Mouse (Mus musculus): ENCODE results near the gene Soga3. TPM values are rescaled to one million over a fixed set of nuclear protein-coding genes. Genes with fewer than 3 reads are reported as not detected.

The Soga3 gene
- polyA plus RNA-seq, 1 experiment, result 0.02 TPM

DNA sequence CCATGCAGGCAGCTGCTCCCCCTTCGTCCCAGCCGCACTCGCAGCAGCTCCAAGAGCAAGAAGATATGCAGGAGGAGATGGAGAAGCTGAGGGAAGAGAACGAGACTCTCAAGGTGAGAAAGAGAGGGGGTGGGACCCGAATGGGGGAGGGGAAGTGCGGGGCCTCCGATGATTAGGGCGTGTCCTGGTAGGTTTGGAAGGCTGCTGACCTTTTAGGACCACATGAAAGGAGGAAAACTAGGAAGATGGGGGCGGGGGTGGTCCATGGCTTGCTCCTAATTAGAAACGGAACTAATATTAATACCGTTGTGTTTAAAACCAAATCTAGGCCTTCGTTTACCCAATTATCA lies 4.0 kb downstream of the Soga3 start:
- no peak overlapping the region for H3K27ac ChIP-seq (ENCODE audit: control insufficient read depth, insufficient read depth, low read depth, low read length)

DNA sequence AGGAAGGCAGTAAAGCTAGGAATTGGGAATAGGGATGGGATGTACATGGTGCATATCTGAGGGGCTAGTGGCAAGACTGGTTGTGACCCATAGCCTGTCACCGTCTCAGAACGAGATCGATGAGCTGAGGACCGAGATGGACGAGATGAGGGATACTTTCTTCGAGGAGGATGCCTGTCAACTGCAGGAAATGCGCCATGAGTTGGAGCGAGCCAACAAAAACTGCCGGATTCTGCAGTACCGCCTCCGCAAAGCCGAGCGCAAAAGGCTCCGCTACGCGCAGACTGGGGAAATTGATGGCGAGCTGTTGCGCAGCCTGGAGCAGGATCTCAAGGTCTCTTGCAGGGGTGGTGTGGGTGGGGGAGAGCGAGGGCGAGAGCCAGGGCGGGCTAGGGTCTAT lies 4.4 kb downstream of the Soga3 start:
- Histone ChIP-seq H3K27me3 (ENCODE audit: control insufficient read depth, insufficient read depth, low read length) (no peaks in the 10 kb centered on the region; the same call in 1 of the 2 replicates), H3K4me3 (ENCODE audit: control insufficient read depth, low read depth, low read length) (no peak overlapping the region), H3K36me3 (ENCODE audit: control insufficient read depth, insufficient read depth, low read length) (no peaks in the 10 kb centered on the region), H3K4me1 (ENCODE audit: control insufficient read depth, insufficient read depth, low read length) (peaks cover 11% of the 10 kb centered on the region), H3K27ac (ENCODE audit: control insufficient read depth, insufficient read depth, low read depth, low read length) (no peak overlapping the region)
- TF ChIP-seq POLR2A (IDR thresholded peaks at IDR 0.05; ENCODE audit: control insufficient read depth, low read depth, low read length) (no peak), CTCF (IDR thresholded peaks at IDR 0.05; ENCODE audit: control insufficient read depth, insufficient read depth, insufficient replicate concordance, low read depth, low read length) (no peak)

More for the DNA sequence above, 4.0 kb downstream of the Soga3 start:
- Histone ChIP-seq H3K4me3 (ENCODE audit: control insufficient read depth, low read depth, low read length) (peak overlapping the region; percentile 26; the same call in 1 of the 2 replicates), H3K36me3 (ENCODE audit: control insufficient read depth, insufficient read depth, low read length) (no peaks in the 10 kb centered on the region), H3K27me3 (ENCODE audit: control insufficient read depth, insufficient read depth, low read length) (no peaks in the 10 kb centered on the region; the same call in 1 of the 2 replicates), H3K4me1 (ENCODE audit: control insufficient read depth, insufficient read depth, low read length) (peaks cover 11% of the 10 kb centered on the region)
- no peak for TF ChIP-seq CTCF (IDR thresholded peaks at IDR 0.05; ENCODE audit: control insufficient read depth, insufficient read depth, insufficient replicate concordance, low read depth, low read length)
- TF ChIP-seq POLR2A (IDR thresholded peaks at IDR 0.05; ENCODE audit: control insufficient read depth, low read depth, low read length), result no peak

DNA sequence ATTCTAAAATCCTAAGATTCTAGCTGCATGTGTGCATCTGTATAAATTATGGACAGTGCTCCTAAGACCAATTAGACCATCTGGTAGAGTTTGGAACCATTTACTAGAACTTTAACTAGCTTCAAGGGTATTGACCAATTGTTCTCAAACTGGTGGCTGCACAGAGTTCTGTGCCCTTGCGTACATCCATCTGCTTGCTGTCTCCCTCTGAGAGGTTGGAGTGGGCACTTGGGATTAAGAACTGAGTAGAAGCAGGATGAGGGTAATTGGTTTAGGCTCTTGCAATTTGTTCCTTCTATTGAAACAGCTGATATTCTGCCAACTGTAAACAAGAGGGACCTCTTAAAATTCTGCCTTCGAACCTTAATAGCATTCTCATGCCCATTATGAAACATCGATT lies 11.7 kb downstream of the Soga3 start:
- Histone ChIP-seq H3K36me3 (ENCODE audit: control insufficient read depth, insufficient read depth, low read length) (no peaks in the 10 kb centered on the region), H3K4me1 (ENCODE audit: control insufficient read depth, insufficient read depth, low read length) (no peaks in the 10 kb centered on the region), H3K27me3 (ENCODE audit: control insufficient read depth, insufficient read depth, low read length) (no peaks in the 10 kb centered on the region), H3K27ac (ENCODE audit: control insufficient read depth, insufficient read depth, low read depth, low read length) (no peak overlapping the region), H3K4me3 (ENCODE audit: control insufficient read depth, low read depth, low read length) (no peak overlapping the region)
- TF ChIP-seq POLR2A (IDR thresholded peaks at IDR 0.05; ENCODE audit: control insufficient read depth, low read depth, low read length) (no peak), CTCF (IDR thresholded peaks at IDR 0.05; ENCODE audit: control insufficient read depth, insufficient read depth, insufficient replicate concordance, low read depth, low read length) (no peak)

DNA sequence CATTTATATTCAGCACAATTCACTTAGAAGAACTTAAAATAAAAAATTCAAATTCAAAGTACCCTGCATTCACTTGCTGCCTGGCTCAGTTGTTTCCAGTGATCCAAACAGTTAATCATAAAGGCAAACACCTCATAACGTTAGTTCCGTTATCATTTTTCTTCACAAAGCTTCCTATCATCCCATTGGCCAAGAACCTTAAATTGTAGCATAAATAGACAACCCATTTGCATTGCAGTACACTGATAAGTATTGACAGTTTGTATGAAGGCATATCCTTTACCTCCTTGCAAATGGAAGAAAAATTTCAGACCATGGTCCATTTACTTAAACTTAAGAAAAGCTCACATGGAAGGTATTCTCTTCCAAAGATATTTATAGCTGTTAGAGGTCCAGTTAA lies 18.0 kb downstream of the Soga3 start:
- Histone ChIP-seq H3K36me3 (ENCODE audit: control insufficient read depth, insufficient read depth, low read length) (no peaks in the 10 kb centered on the region), H3K4me3 (ENCODE audit: control insufficient read depth, low read depth, low read length) (no peak overlapping the region), H3K27me3 (ENCODE audit: control insufficient read depth, insufficient read depth, low read length) (no peaks in the 10 kb centered on the region), H3K4me1 (ENCODE audit: control insufficient read depth, insufficient read depth, low read length) (no peaks in the 10 kb centered on the region), H3K27ac (ENCODE audit: control insufficient read depth, insufficient read depth, low read depth, low read length) (no peak overlapping the region)
- TF ChIP-seq CTCF (IDR thresholded peaks at IDR 0.05; ENCODE audit: control insufficient read depth, insufficient read depth, insufficient replicate concordance, low read depth, low read length) (no peak), POLR2A (IDR thresholded peaks at IDR 0.05; ENCODE audit: control insufficient read depth, low read depth, low read length) (no peak)

DNA sequence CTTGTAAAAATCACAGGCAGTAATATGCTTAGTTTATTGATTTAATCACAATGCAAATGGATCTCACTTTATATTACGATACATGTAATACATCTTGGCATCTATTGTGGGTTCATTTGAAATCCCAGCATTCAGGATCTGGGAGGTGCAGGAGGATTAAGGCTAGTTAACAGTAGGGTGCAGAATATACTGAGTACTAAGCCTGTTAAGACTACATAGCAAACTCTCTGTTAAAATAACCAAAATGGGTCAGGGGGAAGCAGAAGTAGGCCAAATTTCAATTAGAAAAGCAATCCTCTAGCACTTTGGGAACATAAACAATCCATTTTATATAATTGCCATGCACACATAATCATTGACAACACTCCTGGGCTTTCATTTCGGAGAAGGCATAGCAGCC lies 30.1 kb downstream of the Soga3 start:
- TF ChIP-seq CTCF (IDR thresholded peaks at IDR 0.05; ENCODE audit: control insufficient read depth, insufficient read depth, insufficient replicate concordance, low read depth, low read length), result no peak
- TF ChIP-seq POLR2A (IDR thresholded peaks at IDR 0.05; ENCODE audit: control insufficient read depth, low read depth, low read length), result no peak
- Histone ChIP-seq H3K36me3 (ENCODE audit: control insufficient read depth, insufficient read depth, low read length) (no peaks in the 10 kb centered on the region), H3K4me3 (ENCODE audit: control insufficient read depth, low read depth, low read length) (no peak overlapping the region), H3K27ac (ENCODE audit: control insufficient read depth, insufficient read depth, low read depth, low read length) (no peak overlapping the region), H3K27me3 (ENCODE audit: control insufficient read depth, insufficient read depth, low read length) (no peaks in the 10 kb centered on the region), H3K4me1 (ENCODE audit: control insufficient read depth, insufficient read depth, low read length) (no peaks in the 10 kb centered on the region)

DNA sequence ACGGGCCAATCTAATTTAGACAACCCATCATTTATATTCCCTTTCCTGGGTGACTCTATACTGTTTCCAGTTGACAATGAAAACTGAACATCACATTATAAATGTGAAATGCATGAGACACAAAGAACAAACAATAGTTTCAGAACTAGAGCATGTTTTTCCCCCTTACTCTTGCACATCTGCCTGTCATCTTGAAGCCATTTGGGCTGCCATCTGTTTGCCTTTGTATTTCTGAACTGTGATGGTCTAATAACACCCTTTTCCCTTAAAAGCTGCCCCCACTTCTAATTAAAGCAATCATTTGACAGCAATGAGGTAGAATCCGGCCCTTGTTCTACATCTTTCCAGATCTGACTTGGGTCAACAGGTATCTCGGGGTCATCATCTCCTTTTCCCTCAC lies 32.0 kb downstream of the Soga3 start:
- Histone ChIP-seq H3K4me1 (ENCODE audit: control insufficient read depth, insufficient read depth, low read length) (no peaks in the 10 kb centered on the region), H3K4me3 (ENCODE audit: control insufficient read depth, low read depth, low read length) (no peak overlapping the region), H3K27ac (ENCODE audit: control insufficient read depth, insufficient read depth, low read depth, low read length) (no peak overlapping the region), H3K27me3 (ENCODE audit: control insufficient read depth, insufficient read depth, low read length) (no peaks in the 10 kb centered on the region), H3K36me3 (ENCODE audit: control insufficient read depth, insufficient read depth, low read length) (no peaks in the 10 kb centered on the region)
- TF ChIP-seq POLR2A (IDR thresholded peaks at IDR 0.05; ENCODE audit: control insufficient read depth, low read depth, low read length), result no peak
- TF ChIP-seq CTCF (IDR thresholded peaks at IDR 0.05; ENCODE audit: control insufficient read depth, insufficient read depth, insufficient replicate concordance, low read depth, low read length), result no peak

DNA sequence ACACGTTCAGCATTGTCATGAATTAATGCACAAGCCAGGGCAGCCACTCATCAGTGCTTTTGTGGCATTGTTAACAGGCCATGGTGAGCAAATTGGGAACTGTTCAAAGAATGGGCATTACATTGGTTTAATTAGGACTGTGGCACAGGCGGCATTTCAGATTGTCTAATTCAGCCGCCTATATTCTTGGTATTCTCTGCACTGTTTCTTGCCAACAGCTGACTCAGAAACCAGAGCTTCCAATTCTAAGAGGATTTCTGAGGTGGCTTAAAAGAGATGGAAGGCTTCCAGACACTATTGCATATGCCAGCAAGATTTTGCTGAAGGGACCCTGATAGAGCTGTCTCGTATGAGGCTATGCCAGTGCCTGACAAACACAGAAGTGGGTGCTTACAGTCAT lies 33.2 kb downstream of the Soga3 start:
- H3K4me1 ChIP-seq (ENCODE audit: control insufficient read depth, insufficient read depth, low read length), result no peaks in the 10 kb centered on the region
- TF ChIP-seq POLR2A (IDR thresholded peaks at IDR 0.05; ENCODE audit: control insufficient read depth, low read depth, low read length), result no peak
- no peak for TF ChIP-seq CTCF (IDR thresholded peaks at IDR 0.05; ENCODE audit: control insufficient read depth, insufficient read depth, insufficient replicate concordance, low read depth, low read length)
- H3K27me3 ChIP-seq (ENCODE audit: control insufficient read depth, insufficient read depth, low read length), result no peaks in the 10 kb centered on the region
- no peaks in the 10 kb centered on the region for H3K36me3 ChIP-seq (ENCODE audit: control insufficient read depth, insufficient read depth, low read length)
- no peak overlapping the region for H3K4me3 ChIP-seq (ENCODE audit: control insufficient read depth, low read depth, low read length)
- no peak overlapping the region for H3K27ac ChIP-seq (ENCODE audit: control insufficient read depth, insufficient read depth, low read depth, low read length)

DNA sequence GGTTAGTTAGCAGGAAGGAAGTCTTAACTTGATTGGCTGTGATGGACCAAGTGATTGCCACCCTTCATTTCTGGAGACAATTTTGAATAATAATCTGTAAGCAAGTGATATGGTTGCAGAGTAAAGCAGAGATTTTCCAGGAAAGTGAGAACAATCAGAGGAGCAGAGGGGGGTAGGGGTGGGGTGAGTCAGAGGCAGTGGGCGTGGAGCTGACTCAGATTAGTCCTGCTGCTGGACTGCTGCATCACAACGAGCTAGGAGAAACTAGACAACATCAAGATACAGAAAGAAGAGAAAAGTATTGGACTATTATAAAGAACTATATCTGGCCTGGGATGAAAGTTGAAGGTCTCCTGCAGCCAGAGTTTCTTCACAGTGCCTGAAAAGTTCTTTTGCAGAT lies 34.4 kb downstream of the Soga3 start:
- no peaks in the 10 kb centered on the region for H3K27me3 ChIP-seq (ENCODE audit: control insufficient read depth, insufficient read depth, low read length)
- H3K27ac ChIP-seq (ENCODE audit: control insufficient read depth, insufficient read depth, low read depth, low read length), result no peak overlapping the region
- no peak overlapping the region for H3K4me3 ChIP-seq (ENCODE audit: control insufficient read depth, low read depth, low read length)
- no peaks in the 10 kb centered on the region for H3K4me1 ChIP-seq (ENCODE audit: control insufficient read depth, insufficient read depth, low read length)
- no peaks in the 10 kb centered on the region for H3K36me3 ChIP-seq (ENCODE audit: control insufficient read depth, insufficient read depth, low read length)
- no peak for TF ChIP-seq CTCF (IDR thresholded peaks at IDR 0.05; ENCODE audit: control insufficient read depth, insufficient read depth, insufficient replicate concordance, low read depth, low read length)
- no peak for TF ChIP-seq POLR2A (IDR thresholded peaks at IDR 0.05; ENCODE audit: control insufficient read depth, low read depth, low read length)

All from testis, adult 2 months (tissue).